Mouse (Mus musculus): ENCODE results near the gene Zfp518a. TPM values are rescaled to one million over a fixed set of nuclear protein-coding genes. Genes with fewer than 3 reads are reported as not detected.

Zfp518a gene
- polyA plus RNA-seq (2015; fragmentation: Nextera tagmentation; extraction: Ambion mirVana) = 11.8 and 12.0 TPM in 2 replicates

DNA sequence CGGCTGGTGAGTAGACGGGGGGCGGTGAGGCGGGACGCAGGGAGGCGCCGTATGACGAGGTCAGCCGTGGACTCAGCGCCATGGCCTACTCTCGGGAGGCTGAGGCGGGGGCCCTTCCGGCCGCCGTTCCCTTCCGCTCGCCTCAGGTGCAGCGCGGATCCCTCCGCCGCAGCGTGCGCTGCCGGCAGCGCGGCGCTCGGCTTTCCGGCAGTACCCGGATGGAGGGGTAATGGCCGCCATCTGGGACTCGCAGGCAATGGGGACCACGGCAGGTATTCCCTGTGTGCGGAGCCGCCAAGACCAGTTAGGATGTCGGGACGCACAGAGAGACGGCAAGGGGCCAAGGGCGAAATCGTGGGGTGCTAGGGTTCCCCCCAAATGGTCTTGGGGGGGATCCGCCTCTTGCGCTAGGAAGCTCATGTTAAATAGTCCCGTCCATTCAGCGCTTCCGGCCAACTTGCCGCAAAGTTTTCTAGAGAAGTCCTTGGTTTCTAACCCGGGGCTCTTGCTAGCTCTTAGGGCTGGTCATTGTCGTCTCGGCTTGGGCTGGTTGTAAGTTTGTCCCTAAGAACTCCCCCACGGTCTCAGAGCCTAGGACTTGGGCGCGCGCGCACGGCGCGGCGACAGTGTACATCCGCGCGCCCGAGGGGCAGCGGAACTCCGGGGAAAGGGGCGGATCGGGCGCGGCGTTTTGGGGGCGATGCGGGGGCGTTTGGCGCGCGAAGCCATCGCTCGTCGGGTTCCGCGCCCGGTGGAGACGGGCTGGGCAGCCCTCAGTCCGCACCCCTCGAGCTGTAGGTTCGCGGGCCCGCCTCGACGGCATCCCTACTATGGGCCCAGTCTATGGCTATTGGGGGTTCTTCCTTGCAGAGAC lies at the start of gene Zfp518a:
Zfp518a (plus strand) TSS at position 187 of the 874 bp plus-strand sequence.
- peaks cover 7% of the 10 kb centered on the region for H3K9me3 ChIP-seq (replicated peaks; ENCODE audit: control insufficient read depth, low read length)
- no peaks in the 10 kb centered on the region for H3K36me3 ChIP-seq (ENCODE audit: control insufficient read depth, insufficient read depth, low read length)
- under 1% methylated on average over 89 of the region's 89 CpGs for WGBS
- H3K9ac ChIP-seq (ENCODE audit: low read length) = peak within 1 kb of the TSS; percentile 87
- H3K27me3 ChIP-seq (ENCODE audit: control insufficient read depth, insufficient read depth, low read length) = peaks cover 3% of the 10 kb centered on the region; the same call in 1 of the 2 replicates
- H3K27ac ChIP-seq (ENCODE audit: low read length) = peak within 1 kb of the TSS; percentile 95
- peaks cover 2% of the 10 kb centered on the region; the same call in 1 of the 2 replicates for H3K4me1 ChIP-seq (ENCODE audit: control insufficient read depth, insufficient read depth, low read length)
- H3K4me2 ChIP-seq (ENCODE audit: low read depth, low read length) = peak within 1 kb of the TSS; percentile 68
- peak within 1 kb of the TSS; percentile 84 for H3K4me3 ChIP-seq (replicated peaks; ENCODE audit: low read length)
- ATAC-seq (ENCODE audit: insufficient read depth, low FRiP score) = peak; percentile 92

DNA sequence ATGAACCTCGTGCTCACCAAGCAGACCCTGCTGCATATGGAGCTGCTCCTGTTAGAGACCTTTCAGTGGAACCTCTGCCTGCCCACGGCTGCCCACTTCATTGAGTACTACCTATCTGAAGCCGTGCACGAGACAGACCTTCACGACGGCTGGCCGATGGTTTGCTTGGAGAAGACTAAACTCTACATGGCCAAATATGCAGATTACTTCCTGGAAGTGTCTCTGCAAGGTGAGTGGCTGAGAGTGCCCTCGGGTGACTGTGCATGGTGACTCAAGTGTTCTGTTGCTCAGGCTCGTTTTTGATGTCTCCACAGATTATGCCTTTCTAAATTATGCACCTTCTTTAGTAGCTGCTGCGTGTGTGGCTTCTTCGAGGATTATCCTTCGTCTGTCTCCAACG lies 49.8 kb upstream of the Zfp518a start:
- H3K4me3 ChIP-seq (replicated peaks; ENCODE audit: low read length) = no peak overlapping the region
- no peaks in the 10 kb centered on the region for H3K4me1 ChIP-seq (ENCODE audit: control insufficient read depth, insufficient read depth, low read length)
- H3K27me3 ChIP-seq (ENCODE audit: control insufficient read depth, insufficient read depth, low read length) = no peaks in the 10 kb centered on the region
- WGBS = 85% methylated on average over 13 of the region's 13 CpGs
- H3K9me3 ChIP-seq (replicated peaks; ENCODE audit: control insufficient read depth, low read length) = no peaks in the 10 kb centered on the region
- H3K9ac ChIP-seq (ENCODE audit: low read length) = no peak overlapping the region
- no peak for ATAC-seq (ENCODE audit: insufficient read depth, low FRiP score)
- H3K4me2 ChIP-seq (ENCODE audit: low read depth, low read length) = no peak overlapping the region
- H3K36me3 ChIP-seq (ENCODE audit: control insufficient read depth, insufficient read depth, low read length) = peaks cover 15% of the 10 kb centered on the region
- H3K27ac ChIP-seq (ENCODE audit: low read length) = no peak overlapping the region

DNA sequence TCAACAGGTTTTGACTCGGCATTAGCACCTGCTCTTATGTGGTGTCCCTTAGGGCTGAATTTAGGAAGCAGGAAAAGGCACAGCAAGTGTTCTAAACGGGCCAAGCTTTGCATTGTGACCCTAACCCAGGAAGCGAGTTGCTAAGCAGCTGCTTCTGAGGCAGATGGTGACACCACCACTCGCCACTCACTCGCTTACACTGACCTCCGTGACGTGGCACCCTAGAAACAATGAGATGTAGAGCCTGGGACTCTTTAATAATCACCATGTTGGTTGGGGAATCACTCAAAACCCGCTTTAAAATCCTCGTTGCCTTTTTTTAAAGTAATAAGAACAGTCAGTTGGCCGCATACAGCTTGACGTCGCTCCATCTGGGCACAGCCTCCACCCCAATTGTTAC lies 45.1 kb upstream of the Zfp518a start:
- no peak overlapping the region for H3K4me3 ChIP-seq (replicated peaks; ENCODE audit: low read length)
- H3K27me3 ChIP-seq (ENCODE audit: control insufficient read depth, insufficient read depth, low read length) = no peaks in the 10 kb centered on the region
- H3K4me2 ChIP-seq (ENCODE audit: low read depth, low read length) = no peak overlapping the region
- peaks cover 18% of the 10 kb centered on the region for H3K36me3 ChIP-seq (ENCODE audit: control insufficient read depth, insufficient read depth, low read length)
- 86% methylated on average over 12 of the region's 12 CpGs for WGBS
- ATAC-seq (ENCODE audit: insufficient read depth, low FRiP score) = no peak
- no peak overlapping the region for H3K27ac ChIP-seq (ENCODE audit: low read length)
- no peaks in the 10 kb centered on the region for H3K4me1 ChIP-seq (ENCODE audit: control insufficient read depth, insufficient read depth, low read length)
- no peaks in the 10 kb centered on the region for H3K9me3 ChIP-seq (replicated peaks; ENCODE audit: control insufficient read depth, low read length)
- no peak overlapping the region for H3K9ac ChIP-seq (ENCODE audit: low read length)

DNA sequence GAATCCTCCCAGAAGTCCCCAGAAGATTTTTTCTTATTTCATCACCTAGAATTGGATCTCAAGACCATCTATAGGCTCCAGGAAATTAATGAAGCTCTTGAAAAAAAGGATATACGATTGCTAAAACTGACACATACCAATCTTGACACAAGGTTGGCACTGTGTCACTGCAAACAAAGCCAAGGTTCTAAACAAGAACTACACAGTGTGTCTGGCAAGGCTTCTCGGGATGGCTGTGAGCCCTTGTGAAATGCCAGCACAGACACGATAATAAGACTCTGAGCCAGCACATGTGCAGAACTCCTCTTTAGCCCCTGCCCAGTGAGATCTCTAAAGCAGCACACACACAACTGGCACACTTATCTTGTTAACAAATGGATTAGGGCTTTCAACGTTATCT lies 35.0 kb upstream of the Zfp518a start:
- no peak overlapping the region for H3K27ac ChIP-seq (ENCODE audit: low read length)
- H3K9me3 ChIP-seq (replicated peaks; ENCODE audit: control insufficient read depth, low read length) = no peaks in the 10 kb centered on the region
- H3K4me2 ChIP-seq (ENCODE audit: low read depth, low read length) = no peak overlapping the region
- no peaks in the 10 kb centered on the region for H3K4me1 ChIP-seq (ENCODE audit: control insufficient read depth, insufficient read depth, low read length)
- ATAC-seq (ENCODE audit: insufficient read depth, low FRiP score) = no peak
- H3K36me3 ChIP-seq (ENCODE audit: control insufficient read depth, insufficient read depth, low read length) = no peaks in the 10 kb centered on the region
- H3K4me3 ChIP-seq (replicated peaks; ENCODE audit: low read length) = no peak overlapping the region
- no peak overlapping the region for H3K9ac ChIP-seq (ENCODE audit: low read length)
- H3K27me3 ChIP-seq (ENCODE audit: control insufficient read depth, insufficient read depth, low read length) = no peaks in the 10 kb centered on the region
- 41% methylated on average over 4 of the region's 4 CpGs for WGBS

DNA sequence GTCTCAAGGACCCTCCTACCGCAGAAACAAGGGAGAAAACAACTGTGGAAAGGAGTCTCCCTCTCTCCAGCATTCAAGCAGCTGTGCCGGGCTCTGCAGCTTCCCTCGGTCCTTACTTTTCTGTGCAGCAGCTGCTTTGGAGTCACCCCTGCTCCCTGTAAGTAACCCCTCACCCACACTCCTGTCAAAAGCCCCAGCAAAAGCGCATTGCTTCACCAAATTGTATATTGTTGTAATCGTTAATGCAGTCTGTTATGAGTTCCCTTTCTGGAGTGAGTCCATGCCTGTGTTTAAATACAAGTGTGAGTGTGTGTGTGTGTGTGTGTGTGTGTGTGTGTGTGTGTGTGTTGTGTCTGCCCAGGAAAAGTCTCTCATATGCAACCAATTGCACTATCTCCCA lies 26.2 kb upstream of the Zfp518a start:
- WGBS = 16% methylated on average over 5 of the region's 5 CpGs
- no peak for ATAC-seq (ENCODE audit: insufficient read depth, low FRiP score)
- H3K36me3 ChIP-seq (ENCODE audit: control insufficient read depth, insufficient read depth, low read length) = no peaks in the 10 kb centered on the region
- H3K4me1 ChIP-seq (ENCODE audit: control insufficient read depth, insufficient read depth, low read length) = 0 out of 2 replicates have a peak, but pooled peaks cover 2% of the 10 kb centered on the region
- no peaks in the 10 kb centered on the region for H3K9me3 ChIP-seq (replicated peaks; ENCODE audit: control insufficient read depth, low read length)
- H3K27ac ChIP-seq (ENCODE audit: low read length) = no peak overlapping the region
- H3K9ac ChIP-seq (ENCODE audit: low read length) = peak overlapping the region; percentile 35; the same call in 1 of the 2 replicates
- no peak overlapping the region for H3K4me3 ChIP-seq (replicated peaks; ENCODE audit: low read length)
- no peak overlapping the region for H3K4me2 ChIP-seq (ENCODE audit: low read depth, low read length)
- no peaks in the 10 kb centered on the region; the same call in 1 of the 2 replicates for H3K27me3 ChIP-seq (ENCODE audit: control insufficient read depth, insufficient read depth, low read length)

DNA sequence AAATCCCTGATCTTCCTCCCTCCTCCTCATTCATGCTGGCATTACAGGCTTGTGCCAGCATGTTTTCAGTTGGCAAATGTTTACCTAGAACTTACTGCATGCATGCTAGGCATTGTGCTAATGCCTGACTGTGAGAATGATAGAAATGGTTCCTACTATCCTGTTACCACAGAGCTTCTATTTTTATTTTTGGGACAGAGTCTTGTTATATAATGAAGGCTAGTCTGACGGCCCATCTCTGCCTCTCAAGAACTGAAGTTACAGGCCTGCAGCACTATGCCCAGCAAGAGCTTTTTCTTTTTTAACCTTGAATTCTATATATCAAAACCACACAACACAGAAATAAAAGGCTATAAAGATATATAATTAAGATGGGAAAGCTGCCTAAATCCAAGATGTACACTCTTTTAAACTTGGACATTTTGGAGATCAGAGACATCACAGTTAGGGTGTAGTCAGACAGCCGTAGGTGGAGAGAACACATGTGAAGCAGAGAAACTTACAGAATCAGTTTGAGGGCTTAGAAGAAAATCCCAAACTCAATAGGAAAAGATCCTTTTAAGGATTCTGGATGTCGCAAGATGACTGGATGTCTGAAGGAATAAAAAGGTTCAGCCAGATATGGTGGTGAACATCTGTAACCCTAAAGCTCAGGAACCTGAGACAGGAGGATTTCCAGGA lies 24.9 kb upstream of the Zfp518a start:
- Histone ChIP-seq H3K4me2 (ENCODE audit: low read depth, low read length) (no peak overlapping the region), H3K4me1 (ENCODE audit: control insufficient read depth, insufficient read depth, low read length) (0 out of 2 replicates have a peak, but pooled peaks cover 2% of the 10 kb centered on the region), H3K9me3 (replicated peaks; ENCODE audit: control insufficient read depth, low read length) (0 out of 2 replicates have a peak, but pooled peaks cover 5% of the 10 kb centered on the region), H3K27me3 (ENCODE audit: control insufficient read depth, insufficient read depth, low read length) (peaks cover 3% of the 10 kb centered on the region), H3K27ac (ENCODE audit: low read length) (no peak overlapping the region), H3K4me3 (replicated peaks; ENCODE audit: low read length) (no peak overlapping the region), H3K36me3 (ENCODE audit: control insufficient read depth, insufficient read depth, low read length) (no peaks in the 10 kb centered on the region), H3K9ac (ENCODE audit: low read length) (no peak overlapping the region)
- no peak for ATAC-seq (ENCODE audit: insufficient read depth, low FRiP score)
- 87% methylated on average over 3 of the region's 3 CpGs for WGBS

DNA sequence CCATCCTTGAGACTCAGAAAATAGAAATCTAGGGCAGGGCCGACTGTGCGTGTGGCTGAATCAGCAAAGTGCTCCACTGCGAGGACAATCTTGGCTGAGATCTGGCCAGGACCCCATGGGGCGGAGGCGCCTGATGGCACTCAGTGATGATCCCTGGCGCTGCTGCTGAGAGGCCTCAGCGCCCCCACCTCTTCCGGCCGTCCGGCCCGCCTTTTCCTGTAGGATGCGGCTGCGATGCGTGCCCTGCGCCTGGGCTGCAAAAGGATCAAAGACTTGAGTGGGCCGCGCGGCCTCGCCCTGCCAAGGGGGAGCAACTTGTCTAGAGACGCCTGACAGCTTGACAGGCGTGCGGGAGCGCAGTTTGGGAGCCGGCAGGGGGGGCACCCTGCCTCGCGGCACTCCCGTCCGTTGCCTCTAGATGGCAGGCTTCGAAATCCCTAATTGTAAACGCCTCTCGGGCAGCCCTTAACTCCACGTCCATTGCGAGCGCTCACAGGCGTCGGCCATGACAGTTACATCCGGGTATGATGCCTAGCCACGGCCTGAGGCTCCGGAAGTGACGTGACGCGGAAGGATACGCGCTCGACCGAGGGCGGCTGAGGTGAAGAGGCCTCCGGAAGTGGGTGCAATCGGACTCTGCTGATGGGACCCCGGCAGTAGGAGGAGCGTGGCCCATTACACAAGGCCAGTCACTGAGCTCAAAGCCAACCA lies 21.4 kb upstream of the Zfp518a start:
- H3K36me3 ChIP-seq (ENCODE audit: control insufficient read depth, insufficient read depth, low read length) = no peaks in the 10 kb centered on the region
- peaks cover 22% of the 10 kb centered on the region for H3K27me3 ChIP-seq (ENCODE audit: control insufficient read depth, insufficient read depth, low read length)
- H3K9me3 ChIP-seq (replicated peaks; ENCODE audit: control insufficient read depth, low read length) = 0 out of 2 replicates have a peak, but pooled peaks cover 5% of the 10 kb centered on the region
- peak overlapping the region; percentile 67 for H3K27ac ChIP-seq (ENCODE audit: low read length)
- 3% methylated on average over 51 of the region's 51 CpGs for WGBS
- peak overlapping the region; percentile 60 for H3K4me3 ChIP-seq (replicated peaks; ENCODE audit: low read length)
- H3K9ac ChIP-seq (ENCODE audit: low read length) = peak overlapping the region; percentile 71
- peak; percentile 94 for ATAC-seq (ENCODE audit: insufficient read depth, low FRiP score)
- peak overlapping the region; percentile 80 for H3K4me2 ChIP-seq (ENCODE audit: low read depth, low read length)
- H3K4me1 ChIP-seq (ENCODE audit: control insufficient read depth, insufficient read depth, low read length) = 0 out of 2 replicates have a peak, but pooled peaks cover under 1% of the 10 kb centered on the region

DNA sequence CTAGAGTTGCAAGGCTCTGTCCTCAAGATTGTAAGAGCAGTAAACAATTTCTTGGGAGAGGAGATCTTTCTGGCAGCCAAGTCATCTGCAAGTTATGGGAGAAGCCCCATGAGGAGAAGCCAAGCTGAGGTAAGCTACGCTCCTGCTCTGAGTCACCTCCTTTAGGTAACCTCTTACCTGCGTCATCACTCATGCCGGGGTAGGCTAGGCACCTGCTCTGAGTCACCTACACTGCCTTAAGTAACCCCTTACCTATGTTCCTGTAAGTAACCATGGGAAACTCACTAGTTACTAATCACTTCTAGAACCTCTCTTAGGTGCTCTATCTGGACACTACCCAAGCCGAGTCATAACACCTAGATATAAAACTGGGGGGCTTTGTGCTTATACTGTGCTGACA lies 12.8 kb upstream of the Zfp518a start:
- Histone ChIP-seq H3K27ac (ENCODE audit: low read length) (no peak overlapping the region), H3K4me3 (replicated peaks; ENCODE audit: low read length) (no peak overlapping the region), H3K4me2 (ENCODE audit: low read depth, low read length) (no peak overlapping the region), H3K9me3 (replicated peaks; ENCODE audit: control insufficient read depth, low read length) (no peaks in the 10 kb centered on the region), H3K4me1 (ENCODE audit: control insufficient read depth, insufficient read depth, low read length) (no peaks in the 10 kb centered on the region), H3K27me3 (ENCODE audit: control insufficient read depth, insufficient read depth, low read length) (peaks cover 30% of the 10 kb centered on the region), H3K9ac (ENCODE audit: low read length) (no peak overlapping the region), H3K36me3 (ENCODE audit: control insufficient read depth, insufficient read depth, low read length) (no peaks in the 10 kb centered on the region)
- WGBS = 85% methylated on average over 4 of the region's 4 CpGs
- no peak for ATAC-seq (ENCODE audit: insufficient read depth, low FRiP score)

All from stomach, embryonic 16.5 days (tissue).